Mouse (Mus musculus) heart, adult 9 months (tissue): ENCODE results near the gene Arhgef39.

ENCODE experiments used
- DNase-seq, 2 experiments: peaks; one replicate each; pipeline ENCODE4 v3.0.0; 2022; ENCODE audit warnings: low spot score in 2 of 2

The Arhgef39 gene

GRCm38 (mm10) chr4:43499407-43500333, at the start of gene Arhgef39:
Gene Arhgef39 (minus strand): TSS chr4:43499695.
- DNase-seq = peak; percentile 74 to 75

- no peak for DNase-seq
Measured at GRCm38 (mm10) chr4:43549055-43549454, 49.6 kb upstream of the Arhgef39 start.

- no peak for DNase-seq
Measured at GRCm38 (mm10) chr4:43547160-43547559, 47.7 kb upstream of the Arhgef39 start.

GRCm38 (mm10) chr4:43546375-43547047, 47.0 kb upstream of the Arhgef39 start:
- no peak for DNase-seq

GRCm38 (mm10) chr4:43542044-43542443, 42.5 kb upstream of the Arhgef39 start:
- no peak for DNase-seq

GRCm38 (mm10) chr4:43536031-43536430, 36.5 kb upstream of the Arhgef39 start:
- no peak for DNase-seq

GRCm38 (mm10) chr4:43535628-43536027, 36.1 kb upstream of the Arhgef39 start:
- no peak for DNase-seq

- DNase-seq = no peak
Measured at GRCm38 (mm10) chr4:43533270-43533669, 33.8 kb upstream of the Arhgef39 start.

GRCm38 (mm10) chr4:43530581-43530980, 31.1 kb upstream of the Arhgef39 start:
- peak; percentile 40 to 67 for DNase-seq

GRCm38 (mm10) chr4:43530081-43530501, 30.6 kb upstream of the Arhgef39 start:
- DNase-seq = no peak

- DNase-seq = no peak
Measured at GRCm38 (mm10) chr4:43528487-43528886, 29.0 kb upstream of the Arhgef39 start.

- DNase-seq = no peak
Measured at GRCm38 (mm10) chr4:43527880-43528279, 28.4 kb upstream of the Arhgef39 start.

GRCm38 (mm10) chr4:43519956-43520355, 20.5 kb upstream of the Arhgef39 start:
- peak; percentile 80 to 88 for DNase-seq

- no peak for DNase-seq
Measured at GRCm38 (mm10) chr4:43519551-43519950, 20.1 kb upstream of the Arhgef39 start.

- no peak for DNase-seq
Measured at GRCm38 (mm10) chr4:43515764-43516708, 16.5 kb upstream of the Arhgef39 start.

- DNase-seq = no peak
Measured at GRCm38 (mm10) chr4:43513791-43514190, 14.3 kb upstream of the Arhgef39 start.

- DNase-seq = no peak
Measured at GRCm38 (mm10) chr4:43513300-43513699, 13.8 kb upstream of the Arhgef39 start.

GRCm38 (mm10) chr4:43512653-43513052, 13.2 kb upstream of the Arhgef39 start:
- no peak for DNase-seq

- DNase-seq = no peak
Measured at GRCm38 (mm10) chr4:43511675-43512454, 12.4 kb upstream of the Arhgef39 start.

- DNase-seq = no peak
Measured at GRCm38 (mm10) chr4:43509109-43509508, 9.6 kb upstream of the Arhgef39 start.

- DNase-seq = no peak
Measured at GRCm38 (mm10) chr4:43508666-43508997, 9.1 kb upstream of the Arhgef39 start.
